Mouse (Mus musculus): ENCODE results near the gene A930017K11Rik. TPM values are rescaled to one million over a fixed set of nuclear protein-coding genes. Genes with fewer than 3 reads are reported as not detected.

The A930017K11Rik gene
- total and polyA plus RNA-seq, 3 experiments: not detected

GRCm38 (mm10) chr17:25990331-25990730 lies 38.0 kb upstream of the A930017K11Rik start:
- Histone ChIP-seq H3K36me3 (replicated peaks in 1 of 2; ENCODE audit: control insufficient read depth in 1 of 2, insufficient read depth in 1 of 2, low read length in 1 of 2) (peaks cover 33 to 65% of the 10 kb centered on the region in 2 experiments), H3K27me3 (replicated peaks) (no peaks in the 10 kb centered on the region), H3K4me1 (ENCODE audit: control insufficient read depth in 1 of 2, insufficient read depth in 2 of 2) (peaks cover 2 to 19% of the 10 kb centered on the region in 2 experiments; a peak in 3 of 4 replicates), H3K9me3 (replicated peaks; ENCODE audit: low read length) (no peaks in the 10 kb centered on the region), H3K4me2 (ENCODE audit: insufficient read depth, low read depth, poor library complexity, severe bottlenecking) (no peak overlapping the region), H3K27ac (ENCODE audit: insufficient read depth, low read depth) (no peak overlapping the region), H3K9ac (ENCODE audit: insufficient read depth, low read depth) (no peak overlapping the region), H3K79me2 (replicated peaks; ENCODE audit: control insufficient read depth, extremely low read depth, insufficient read depth, poor library complexity, severe bottlenecking) (no peaks in the 10 kb centered on the region), H3K4me3 (replicated peaks in 1 of 3; ENCODE audit: low read depth in 2 of 3, low read length in 2 of 3, poor library complexity in 1 of 3) (no peak overlapping the region)
- in situ Hi-C loops (cut with MboI; ENCODE audit: low pct_ligation_motif_present, low pct_unique_long_range_greater_than_20kb, low sequenced_read_pairs) (no loop called here), dilution Hi-C loops (cut with MboI; ENCODE audit: extremely low pct_ligation_motif_present, extremely low pct_unique_long_range_greater_than_20kb, low sequenced_read_pairs) (no loop called here)
- no peak for DNase-seq (ENCODE audit: extremely low read depth)
- TF ChIP-seq RAD21 (IDR thresholded peaks at IDR 0.05; ENCODE audit: low read depth, low read length): no peak
- no peak for TF ChIP-seq GABPA (IDR thresholded peaks at IDR 0.05; ENCODE audit: insufficient replicate concordance, low read depth, low read length)
- no peak for TF ChIP-seq JUND (conservative IDR thresholded peaks at IDR 0.05; ENCODE audit: low read depth, low read length)
- no peak for TF ChIP-seq CHD1 (IDR thresholded peaks at IDR 0.05; ENCODE audit: low read depth, low read length)
- TF ChIP-seq ETS1 (conservative IDR thresholded peaks at IDR 0.05; ENCODE audit: low read depth, low read length): no peak
- TF ChIP-seq RCOR1 (conservative IDR thresholded peaks at IDR 0.05; ENCODE audit: low read depth, low read length): no peak
- no peak for TF ChIP-seq EP300 (IDR thresholded peaks at IDR 0.05; ENCODE audit: low read length)
- TF ChIP-seq ZKSCAN1 (IDR thresholded peaks at IDR 0.05; ENCODE audit: borderline replicate concordance, low read depth, low read length): no peak
- no peak for TF ChIP-seq MXI1 (IDR thresholded peaks at IDR 0.05; ENCODE audit: low read depth, low read length)
- TF ChIP-seq NRF1 (IDR thresholded peaks at IDR 0.05; ENCODE audit: low read depth, low read length): no peak
- no peak for TF ChIP-seq JUN (IDR thresholded peaks at IDR 0.05; ENCODE audit: insufficient read depth, low read depth, low read length)
- no peak for TF ChIP-seq ZC3H11A (IDR thresholded peaks at IDR 0.05; ENCODE audit: low read depth, low read length)

- peak within 1 kb of the TSS; percentile 56 to 98 (median 59) for H3K4me3 ChIP-seq (replicated peaks in 1 of 3; ENCODE audit: low read depth in 2 of 3, low read length in 2 of 3, poor library complexity in 1 of 3)
- H3K4me1 ChIP-seq (ENCODE audit: control insufficient read depth in 1 of 2, insufficient read depth in 2 of 2): peaks cover 11 to 47% of the 10 kb centered on the region in 2 experiments; a peak in 3 of 4 replicates
- H3K27me3 ChIP-seq (replicated peaks): no peaks in the 10 kb centered on the region
- H3K9ac ChIP-seq (ENCODE audit: insufficient read depth, low read depth): peak within 1 kb of the TSS; percentile 89
- peak; percentile 89 for DNase-seq (ENCODE audit: extremely low read depth)
- H3K79me2 ChIP-seq (replicated peaks; ENCODE audit: control insufficient read depth, extremely low read depth, insufficient read depth, poor library complexity, severe bottlenecking): peaks cover 4% of the 10 kb centered on the region
- in situ Hi-C loops (cut with MboI; ENCODE audit: low pct_ligation_motif_present, low pct_unique_long_range_greater_than_20kb, low sequenced_read_pairs) (no loop called here), dilution Hi-C loops (cut with MboI; ENCODE audit: extremely low pct_ligation_motif_present, extremely low pct_unique_long_range_greater_than_20kb, low sequenced_read_pairs) (no loop called here)
- H3K36me3 ChIP-seq (replicated peaks in 1 of 2; ENCODE audit: control insufficient read depth in 1 of 2, insufficient read depth in 1 of 2, low read length in 1 of 2): peaks cover 11 to 49% of the 10 kb centered on the region in 2 experiments
- no peaks in the 10 kb centered on the region for H3K9me3 ChIP-seq (replicated peaks; ENCODE audit: low read length)
- H3K27ac ChIP-seq (ENCODE audit: insufficient read depth, low read depth): 0 out of 2 replicates have a peak within 1 kb of the TSS, but pooled peaks have one; percentile 3
- peak within 1 kb of the TSS; percentile 80 for H3K4me2 ChIP-seq (ENCODE audit: insufficient read depth, low read depth, poor library complexity, severe bottlenecking)
- TF ChIP-seq EP300 (IDR thresholded peaks at IDR 0.05; ENCODE audit: low read length): no peak
- no peak for TF ChIP-seq MAFK (IDR thresholded peaks at IDR 0.05; ENCODE audit: insufficient replicate concordance, low read length)
- no peak for TF ChIP-seq JUND (conservative IDR thresholded peaks at IDR 0.05; ENCODE audit: low read depth, low read length)
- peak; percentile 98; the same call in 1 of the 2 replicates for TF ChIP-seq KAT2A (IDR thresholded peaks at IDR 0.05; ENCODE audit: insufficient replicate concordance, low read length)
- TF ChIP-seq ZC3H11A (IDR thresholded peaks at IDR 0.05; ENCODE audit: low read depth, low read length): no peak
- TF ChIP-seq SIN3A (IDR thresholded peaks at IDR 0.05; ENCODE audit: low read length): 0 out of 2 replicates have a peak, but pooled peaks have one; percentile 26
- no peak for TF ChIP-seq CTCF (conservative IDR thresholded peaks at IDR 0.05 in 1 of 2, IDR thresholded peaks at IDR 0.05 in 1 of 2; ENCODE audit: low read depth in 2 of 2, low read length in 2 of 2)
- TF ChIP-seq TBP (conservative IDR thresholded peaks at IDR 0.05; ENCODE audit: low read depth, low read length): no peak; the same call in 1 of the 2 replicates
- no peak for TF ChIP-seq SMC3 (IDR thresholded peaks at IDR 0.05; ENCODE audit: low read depth, low read length)
- peak; percentile 91 for TF ChIP-seq UBTF (IDR thresholded peaks at IDR 0.05; ENCODE audit: low read depth, low read length)
- no peak; the same call in 1 of the 2 replicates for TF ChIP-seq CHD2 (IDR thresholded peaks at IDR 0.05; ENCODE audit: low read length)
- no peak for TF ChIP-seq ZNF384 (IDR thresholded peaks at IDR 0.05; ENCODE audit: low read depth, low read length)
- TF ChIP-seq IRF4 (IDR thresholded peaks at IDR 0.05; ENCODE audit: low read depth, low read length): no peak; the same call in 1 of the 2 replicates
- no peak for TF ChIP-seq BHLHE40 (IDR thresholded peaks at IDR 0.05; ENCODE audit: low read depth, low read length)
- no peak for TF ChIP-seq PAX5 (IDR thresholded peaks at IDR 0.05; ENCODE audit: low read length)
- peak; percentile 84; the same call in 1 of the 2 replicates for TF ChIP-seq GABPA (IDR thresholded peaks at IDR 0.05; ENCODE audit: insufficient replicate concordance, low read depth, low read length)
- TF ChIP-seq ETS1 (conservative IDR thresholded peaks at IDR 0.05; ENCODE audit: low read depth, low read length): no peak
- TF ChIP-seq MAZ (IDR thresholded peaks at IDR 0.05; ENCODE audit: low read depth, low read length): no peak
- no peak for TF ChIP-seq E2F4 (IDR thresholded peaks at IDR 0.05; ENCODE audit: insufficient replicate concordance, low read depth, low read length)
- no peak for TF ChIP-seq RAD21 (IDR thresholded peaks at IDR 0.05; ENCODE audit: low read depth, low read length)
- TF ChIP-seq JUN (IDR thresholded peaks at IDR 0.05; ENCODE audit: insufficient read depth, low read depth, low read length): no peak
- 0 out of 2 replicates have a peak, but pooled peaks have one; percentile 14 for TF ChIP-seq NELFE (IDR thresholded peaks at IDR 0.05; ENCODE audit: low read depth, low read length)
- no peak for TF ChIP-seq ZKSCAN1 (IDR thresholded peaks at IDR 0.05; ENCODE audit: borderline replicate concordance, low read depth, low read length)
- TF ChIP-seq RCOR1 (conservative IDR thresholded peaks at IDR 0.05; ENCODE audit: low read depth, low read length): no peak
- no peak for TF ChIP-seq CHD1 (IDR thresholded peaks at IDR 0.05; ENCODE audit: low read depth, low read length)
Observed at GRCm38 (mm10) chr17:25985306-25986294, 33.2 kb upstream of the A930017K11Rik start, which contains the start of gene Capn15. Gene Capn15 (minus strand): TSS chr17:25985796.

All from CH12.LX (cell line).